Mouse (Mus musculus): ENCODE results near the gene Xylt1.

DNA sequence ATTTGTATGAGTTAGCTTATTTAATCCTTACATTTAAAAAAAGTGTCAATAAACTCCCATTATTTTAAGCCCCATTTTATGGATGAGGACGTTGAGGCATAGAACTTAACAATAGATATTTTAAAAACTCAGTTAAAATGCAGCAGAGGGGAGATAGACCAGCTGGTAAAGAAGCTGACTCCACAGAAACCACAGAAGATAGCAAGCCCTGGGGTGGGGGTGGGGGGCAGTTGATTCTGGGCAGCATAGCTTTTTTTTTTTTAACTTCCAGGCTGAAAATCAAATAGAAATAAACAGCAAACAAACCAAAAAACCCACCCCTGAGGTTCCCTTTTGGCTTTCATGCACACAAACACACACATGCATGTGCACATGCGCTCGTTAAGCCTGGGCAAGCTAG is 3.6 kb upstream of the Xylt1 start:
- TF ChIP-seq CTCF (IDR thresholded peaks at IDR 0.05; ENCODE audit: control insufficient read depth, insufficient read depth, low read length) (no peak), POLR2A (IDR thresholded peaks at IDR 0.05; ENCODE audit: borderline replicate concordance, control insufficient read depth, low read depth, low read length) (no peak)
